Mouse (Mus musculus) CH12.LX (cell line): Measurements from ENCODE around the gene Eva1a. TPM values are rescaled to one million over a fixed set of nuclear protein-coding genes. Genes with fewer than 3 reads are reported as not detected.

Experiments
- DNase-seq: peaks from one replicate; pipeline ENCODE4 v3.0.0-alpha.2; 2013; ENCODE audit errors: extremely low read depth
- H3K27ac ChIP-seq: 2 replicates; pipeline ENCODE4 v1.5.1; 2012; ENCODE audit warnings: low read depth, mild to moderate bottlenecking, control low read depth, moderate library complexity; ENCODE audit not compliant: insufficient read depth
- H3K27me3 ChIP-seq: replicated peaks from 2 replicates; pipeline ENCODE3; 2012; ENCODE audit warnings: inconsistent platforms
- H3K36me3 ChIP-seq, 2 experiments: replicated peaks in 1 of 2; 2 replicates each; pipeline versions ENCODE3 to v1.6.1; 2012; ENCODE audit warnings: inconsistent platforms in 1 of 2, low read length in 1 of 2, mild to moderate bottlenecking in 1 of 2, mixed read lengths in 1 of 2, moderate library complexity in 1 of 2; ENCODE audit not compliant: control insufficient read depth in 1 of 2, insufficient read depth in 1 of 2
- H3K4me1 ChIP-seq, 2 experiments: 2 replicates each; pipeline ENCODE4 v1.6.1; 2012; ENCODE audit warnings: inconsistent platforms in 1 of 2, moderate library complexity in 1 of 2; ENCODE audit not compliant: insufficient read depth in 2 of 2, control insufficient read depth in 1 of 2
- H3K4me2 ChIP-seq: 2 replicates; pipeline ENCODE4 v1.6.1; 2012; ENCODE audit warnings: low read depth, mild to moderate bottlenecking, control low read depth; ENCODE audit not compliant: poor library complexity, insufficient read depth, severe bottlenecking
- H3K4me3 ChIP-seq, 3 experiments: fragments of 150-350 bp in 1 of 3; sonication (generic) in 1 of 3; replicated peaks in 1 of 3; 2 replicates each; pipeline versions ENCODE3 to v1.5.1; 2011 to 2012; ENCODE audit warnings: low read depth in 2 of 3, low read length in 2 of 3, mild to moderate bottlenecking in 2 of 3, moderate library complexity in 2 of 3, control low read depth in 1 of 3, improper control_type of control experiment in 1 of 3, inconsistent platforms in 1 of 3, mixed read lengths in 1 of 3; ENCODE audit not compliant: poor library complexity in 1 of 3
- H3K79me2 ChIP-seq: replicated peaks from 2 replicates; pipeline ENCODE4 v1.6.1; 2012; ENCODE audit warnings: mild to moderate bottlenecking, moderate library complexity; ENCODE audit not compliant: control insufficient read depth, poor library complexity, insufficient read depth, severe bottlenecking; ENCODE audit errors: extremely low read depth
- H3K9ac ChIP-seq: 2 replicates; pipeline ENCODE4 v1.6.1; 2012; ENCODE audit warnings: low read depth, mild to moderate bottlenecking, control low read depth, moderate library complexity; ENCODE audit not compliant: insufficient read depth
- H3K9me3 ChIP-seq: replicated peaks from 2 replicates; pipeline ENCODE3; 2012; ENCODE audit warnings: low read length, inconsistent platforms, mixed read lengths
- BHLHE40 ChIP-seq: IDR thresholded peaks from 2 replicates; pipeline ENCODE4 v1.6.1; 2011; ENCODE audit warnings: mild to moderate bottlenecking, low read depth, low read length, improper control_type of control experiment
- CHD2 ChIP-seq: IDR thresholded peaks from 2 replicates; pipeline ENCODE4 v1.6.1; 2011; ENCODE audit warnings: low read length, improper control_type of control experiment
- CTCF ChIP-seq, 2 experiments: IDR thresholded peaks in 1 of 2; conservative IDR thresholded peaks in 1 of 2; 2 replicates each; pipeline ENCODE4 v1.5.1; 2011 to 2012; ENCODE audit warnings: low read depth in 2 of 2, low read length in 2 of 2, improper control_type of control experiment in 1 of 2, inconsistent platforms in 1 of 2, mild to moderate bottlenecking in 1 of 2, moderate library complexity in 1 of 2
- E2F4 ChIP-seq: IDR thresholded peaks from 2 replicates; pipeline ENCODE4 v1.6.1; 2011; ENCODE audit warnings: low read depth, low read length, improper control_type of control experiment; ENCODE audit not compliant: insufficient replicate concordance
- ELF1 ChIP-seq: IDR thresholded peaks from 2 replicates; pipeline ENCODE4 v1.6.1; 2014; ENCODE audit warnings: low read depth, mild to moderate bottlenecking, inconsistent platforms, low read length, improper control_type of control experiment
- HCFC1 ChIP-seq: IDR thresholded peaks from 2 replicates; pipeline ENCODE4 v1.6.1; 2012; ENCODE audit warnings: low read depth, mild to moderate bottlenecking, inconsistent platforms, low read length, improper control_type of control experiment
- JUN ChIP-seq: IDR thresholded peaks from 2 replicates; pipeline ENCODE4 v1.6.1; 2011; ENCODE audit warnings: low read depth, mild to moderate bottlenecking, low read length, improper control_type of control experiment, moderate library complexity; ENCODE audit not compliant: insufficient read depth
- MAX ChIP-seq: IDR thresholded peaks from 2 replicates; pipeline ENCODE4 v1.6.1; 2011; ENCODE audit warnings: low read length, improper control_type of control experiment
- MEF2A ChIP-seq: IDR thresholded peaks from 2 replicates; pipeline ENCODE4 v1.6.1; 2014; ENCODE audit warnings: low read depth, mild to moderate bottlenecking, inconsistent platforms, low read length, improper control_type of control experiment, borderline replicate concordance
- NRF1 ChIP-seq: IDR thresholded peaks from 2 replicates; pipeline ENCODE4 v1.6.1; 2014; ENCODE audit warnings: low read depth, mild to moderate bottlenecking, inconsistent platforms, low read length, improper control_type of control experiment, moderate library complexity
- POLR2AphosphoS2 ChIP-seq: IDR thresholded peaks from 2 replicates; pipeline ENCODE4 v1.6.1; 2011; ENCODE audit warnings: low read depth, low read length, improper control_type of control experiment
- SIN3A ChIP-seq: IDR thresholded peaks from 2 replicates; pipeline ENCODE4 v1.6.1; 2012; ENCODE audit warnings: low read length, improper control_type of control experiment, inconsistent platforms
- SMC3 ChIP-seq: IDR thresholded peaks from 2 replicates; pipeline ENCODE4 v1.6.1; 2011; ENCODE audit warnings: low read depth, low read length, improper control_type of control experiment
- USF1 ChIP-seq: IDR thresholded peaks from 2 replicates; pipeline ENCODE4 v1.6.1; 2014; ENCODE audit warnings: low read depth, mild to moderate bottlenecking, inconsistent platforms, low read length, improper control_type of control experiment
- ZNF384 ChIP-seq: IDR thresholded peaks from 2 replicates; pipeline ENCODE4 v1.6.1; 2012; ENCODE audit warnings: low read depth, low read length, improper control_type of control experiment, inconsistent platforms
- dilution Hi-C: fragments of 300-500 bp; cut with MboI; formaldehyde crosslinking; loops from 2 replicates; pipeline ENCODE4 v1.14.3; 2020; ENCODE audit warnings: low sequenced_read_pairs; ENCODE audit not compliant: extremely low pct_unique_long_range_greater_than_20kb, extremely low pct_ligation_motif_present
- in situ Hi-C: fragments of 300-500 bp; cut with MboI; formaldehyde crosslinking; loops from 3 replicates; pipeline ENCODE4 v1.14.3; 2019; ENCODE audit warnings: low sequenced_read_pairs, low pct_ligation_motif_present, low pct_unique_long_range_greater_than_20kb, mixed read lengths
- polyA plus RNA-seq: library from polyadenylated mRNA; unstranded; fragments of >175 nt; gene quantifications from 2 replicates; pipeline ENCODE4 v1.2.1, GENCODE M21; 2012; ENCODE audit warnings: low read depth; ENCODE audit not compliant: insufficient read length
- total RNA-seq, 2 experiments: library from RNA; depleted of rRNA; stranded (reverse); fragments of 300-350 nt in 1 of 2; fragments of >200 nt in 1 of 2; gene quantifications; 2 replicates each; pipeline ENCODE4 v1.2.3; 2012 to 2014

Eva1a gene
- total and polyA plus RNA-seq, 3 experiments = not detected

DNA sequence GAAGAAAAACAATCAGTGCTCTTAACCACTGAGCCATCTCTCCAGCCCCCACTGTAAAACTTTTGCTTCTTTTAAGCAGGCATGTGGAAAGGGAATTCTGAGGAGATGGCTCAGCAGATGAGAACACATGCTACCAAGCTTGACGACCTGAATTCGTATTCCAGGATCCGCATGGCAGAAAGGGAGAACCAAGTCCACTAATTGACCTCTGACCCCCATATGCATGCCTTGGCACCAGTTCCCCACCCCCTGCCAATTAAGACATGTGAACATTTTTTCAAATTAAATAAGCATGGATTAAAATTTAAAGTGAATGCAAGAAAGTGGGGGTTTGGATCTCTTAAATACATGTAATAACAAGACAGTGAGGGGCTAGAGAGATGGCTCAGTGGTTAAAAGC is 32.7 kb downstream of the Eva1a start:
- H3K4me1 ChIP-seq = no peaks in the 10 kb centered on the region
- no peak overlapping the region for H3K9ac ChIP-seq
- H3K4me3 ChIP-seq = no peak overlapping the region
- no peak for TF ChIP-seq JUN
- TF ChIP-seq ZNF384 = no peak
- no peak for TF ChIP-seq ELF1
- H3K27ac ChIP-seq = no peak overlapping the region
- H3K27me3 ChIP-seq = no peaks in the 10 kb centered on the region
- no peaks in the 10 kb centered on the region for H3K79me2 ChIP-seq
- no peak overlapping the region for H3K4me2 ChIP-seq
- H3K9me3 ChIP-seq = peaks cover 54% of the 10 kb centered on the region
- in situ Hi-C loops = no loop called here
- no peaks in the 10 kb centered on the region for H3K36me3 ChIP-seq
- dilution Hi-C loops = no loop called here
- no peak for DNase-seq

- dilution Hi-C loops = no loop called here
- Histone ChIP-seq H3K4me2 (no peak overlapping the region), H3K36me3 (no peaks in the 10 kb centered on the region), H3K27me3 (no peaks in the 10 kb centered on the region), H3K4me3 (no peak overlapping the region), H3K27ac (no peak overlapping the region)
- TF ChIP-seq HCFC1 (no peak), SIN3A (no peak), E2F4 (no peak), CTCF (conservative IDR thresholded peaks at IDR 0.05 in 1 of 2, IDR thresholded peaks at IDR 0.05 in 1 of 2; ENCODE audit: low read depth in 2 of 2, low read length in 2 of 2) (no peak), BHLHE40 (no peak)
- TF ChIP-seq, all 38 proteins: peak for 0
- DNase-seq = no peak
- in situ Hi-C loops = no loop called here
- Histone ChIP-seq H3K4me1 (no peaks in the 10 kb centered on the region), H3K9me3 (peaks cover 44% of the 10 kb centered on the region), H3K79me2 (no peaks in the 10 kb centered on the region), H3K9ac (no peak overlapping the region)
These were observed 35.5 kb downstream of the Eva1a start for GRCm38 (mm10) chr6:82076364-82076763.

GRCm38 (mm10) chr6:82078875-82079274 is 38.0 kb downstream of the Eva1a start:
- H3K27ac ChIP-seq = no peak overlapping the region
- in situ Hi-C loops (no loop called here), dilution Hi-C loops (no loop called here)
- H3K79me2 ChIP-seq = no peaks in the 10 kb centered on the region
- no peak for DNase-seq
- H3K4me3 ChIP-seq = no peak overlapping the region
- peaks cover 43% of the 10 kb centered on the region for H3K9me3 ChIP-seq
- no peak for TF ChIP-seq MEF2A
- no peak for TF ChIP-seq SMC3
- no peak for TF ChIP-seq NRF1
- TF ChIP-seq MAX = no peak
- no peak for TF ChIP-seq USF1
- no peak for TF ChIP-seq CTCF (conservative IDR thresholded peaks at IDR 0.05 in 1 of 2, IDR thresholded peaks at IDR 0.05 in 1 of 2; ENCODE audit: low read depth in 2 of 2, low read length in 2 of 2)
- no peak for TF ChIP-seq POLR2AphosphoS2
- no peak for TF ChIP-seq ELF1
- TF ChIP-seq CHD2 = no peak
- TF ChIP-seq, all 38 proteins: peak for 0
- H3K36me3 ChIP-seq = no peaks in the 10 kb centered on the region
- no peak overlapping the region for H3K9ac ChIP-seq
- no peaks in the 10 kb centered on the region for H3K27me3 ChIP-seq
- no peaks in the 10 kb centered on the region for H3K4me1 ChIP-seq
- no peak overlapping the region for H3K4me2 ChIP-seq
